Mouse (Mus musculus) embryonic facial prominence, embryonic 13.5 days (tissue): Measurements from ENCODE around the gene Dlx2. TPM values are rescaled to one million over a fixed set of nuclear protein-coding genes. Genes with fewer than 3 reads are reported as not detected.

ENCODE experiments used
- ATAC-seq: fragments of 200-750 bp; cut with Nextera tagmentation; 2 replicates; pipeline ENCODE4 v1.8.0; 2017; ENCODE audit warnings: low read depth; ENCODE audit not compliant: insufficient number of reproducible peaks, insufficient read depth, low FRiP score, low TSS enrichment
- H3K27ac ChIP-seq: fragments of 300-500 bp; sonication (generic); 2 replicates; pipeline ENCODE4 v1.5.1; 2015; ENCODE audit warnings: moderate library complexity, mild to moderate bottlenecking, inconsistent platforms
- H3K27me3 ChIP-seq: fragments of 300-500 bp; sonication (generic); 2 replicates; pipeline ENCODE4 v1.6.1; 2015; ENCODE audit warnings: mild to moderate bottlenecking, inconsistent platforms
- H3K36me3 ChIP-seq: fragments of 300-500 bp; sonication (generic); 2 replicates; pipeline ENCODE4 v1.6.1; 2015; ENCODE audit warnings: mild to moderate bottlenecking, inconsistent platforms
- H3K4me1 ChIP-seq: fragments of 300-500 bp; sonication (generic); 2 replicates; pipeline ENCODE4 v1.6.1; 2015; ENCODE audit warnings: inconsistent platforms
- H3K4me2 ChIP-seq: fragments of 300-500 bp; sonication (generic); 2 replicates; pipeline ENCODE4 v1.6.1; 2015; ENCODE audit warnings: moderate library complexity, mild to moderate bottlenecking, inconsistent platforms
- H3K4me3 ChIP-seq: fragments of 300-500 bp; sonication (generic); 2 replicates; pipeline ENCODE4 v1.5.1; 2015; ENCODE audit warnings: mild to moderate bottlenecking, inconsistent platforms
- H3K9ac ChIP-seq: fragments of 300-500 bp; sonication (generic); 2 replicates; pipeline ENCODE4 v1.6.1; 2015; ENCODE audit warnings: mild to moderate bottlenecking, inconsistent platforms
- H3K9me3 ChIP-seq: fragments of 300-500 bp; sonication (generic); 2 replicates; pipeline ENCODE4 v1.6.1; 2016; ENCODE audit warnings: inconsistent platforms
- WGBS: fragments of 180-500 bp; shearing (Covaris S2); methylation state at CpG from one replicate; pipeline ENCODE4 v1.1.7; 2015; ENCODE audit warnings: mixed read lengths; 5-methylcytosine and 5-hydroxymethylcytosine counted together
- polyA plus RNA-seq: library from polyadenylated mRNA; unstranded; fragments of >200 nt; fragmentation: Nextera tagmentation; extraction: Ambion mirVana; gene quantifications from 2 replicates; pipeline ENCODE4 v1.2.1, GENCODE M21; 2015

Gene Dlx2
- polyA plus RNA-seq, 1 experiment from 2014 or later: 10.0 TPM

DNA sequence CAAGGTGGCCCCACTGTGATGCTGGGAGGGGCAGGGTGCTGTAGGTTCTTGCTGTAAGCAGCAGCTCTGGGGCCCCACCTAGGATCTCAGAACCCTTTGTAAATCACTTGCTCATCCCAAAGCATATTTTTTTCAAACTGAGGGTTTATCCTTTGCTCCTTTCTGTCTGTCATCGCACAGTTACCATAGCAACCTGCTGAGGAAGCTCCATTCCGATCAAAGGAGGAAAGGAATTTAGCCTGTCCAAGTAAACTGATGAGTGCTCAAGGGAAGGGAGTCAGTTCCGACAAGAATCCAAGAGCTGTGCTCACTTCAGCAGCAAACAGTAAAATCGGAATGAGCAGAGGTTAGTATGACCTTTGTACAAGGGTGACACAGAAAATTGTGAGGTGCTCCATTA, 51.6 kb downstream of the Dlx2 start:
- Histone ChIP-seq H3K27ac (no peak overlapping the region), H3K4me3 (no peak overlapping the region), H3K9ac (no peak overlapping the region), H3K4me1 (peaks cover 24% of the 10 kb centered on the region), H3K4me2 (no peak overlapping the region), H3K9me3 (no peaks in the 10 kb centered on the region), H3K36me3 (no peaks in the 10 kb centered on the region), H3K27me3 (no peaks in the 10 kb centered on the region)
- no peak for ATAC-seq
- WGBS: 32% methylated on average over 4 of the region's 4 CpGs

DNA sequence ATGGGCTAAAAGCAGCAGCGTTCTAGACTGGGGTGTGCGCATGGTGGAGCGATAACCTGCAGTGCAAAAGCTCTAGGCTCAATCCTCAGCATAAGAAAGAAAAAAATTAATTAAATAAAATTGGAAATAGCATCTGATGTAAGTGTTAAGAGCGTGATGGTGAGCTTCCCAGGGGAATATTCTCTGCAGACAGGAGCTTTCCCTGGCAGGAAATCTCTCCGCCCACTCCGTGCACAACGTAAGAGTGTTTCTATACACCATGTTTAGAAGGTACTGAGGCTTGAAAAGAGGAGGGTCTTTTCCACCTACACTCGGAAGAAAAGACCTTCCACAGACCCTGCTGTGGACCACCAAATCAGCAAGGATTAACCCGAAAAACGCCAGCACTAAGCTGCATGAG, 52.1 kb downstream of the Dlx2 start:
- H3K36me3 ChIP-seq: no peaks in the 10 kb centered on the region
- WGBS: 63% methylated on average over 10 of the region's 10 CpGs
- H3K27me3 ChIP-seq: no peaks in the 10 kb centered on the region
- H3K4me1 ChIP-seq: peaks cover 21% of the 10 kb centered on the region
- no peak overlapping the region for H3K9ac ChIP-seq
- H3K4me3 ChIP-seq: no peak overlapping the region
- no peak for ATAC-seq
- no peaks in the 10 kb centered on the region for H3K9me3 ChIP-seq
- no peak overlapping the region for H3K27ac ChIP-seq
- no peak overlapping the region for H3K4me2 ChIP-seq

Other genes with a start within 250 kb of the Dlx2 start
- 36.0 and 45.5 TPM in 2 replicates for gene Slc25a12, start 179.0 kb downstream of the Dlx2 start, polyA plus RNA-seq
- gene Hat1, start 157.8 kb downstream of the Dlx2 start, polyA plus RNA-seq: 117 and 135 TPM in 2 replicates
- 51.8 and 52.1 TPM in 2 replicates for gene Metap1d, start 93.5 kb downstream of the Dlx2 start, polyA plus RNA-seq
- 15.1 and 18.3 TPM in 2 replicates for gene Dlx1, start 18.6 kb downstream of the Dlx2 start, polyA plus RNA-seq
- 37.7 and 42.4 TPM in 2 replicates for gene Itga6, start 198.9 kb upstream of the Dlx2 start, polyA plus RNA-seq